Comparison of ENCODE assay signal across 22 mouse cellular contexts in the genomic region with DNA sequence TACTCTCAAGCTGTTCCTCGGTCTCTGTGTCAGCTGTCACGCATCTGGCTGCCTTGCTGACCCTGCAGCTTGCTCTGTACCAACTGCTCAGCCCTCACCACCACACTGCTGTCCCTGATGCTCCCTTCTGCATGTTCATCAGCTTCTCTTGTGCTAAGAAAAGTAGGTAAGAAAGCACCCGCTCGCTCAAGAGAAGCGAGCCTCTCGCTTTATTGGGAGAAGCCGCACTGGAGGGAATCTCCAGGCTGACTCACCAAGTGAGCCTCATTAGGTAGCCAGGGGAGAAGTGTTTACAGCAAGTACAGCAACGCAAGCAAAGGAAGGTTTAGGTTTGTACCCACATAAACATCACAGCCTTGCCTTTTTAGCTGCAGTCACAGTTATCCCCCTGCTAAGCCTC.
DNase-seq lines count a peak whose midpoint lies in the region; ATAC-seq and TF ChIP-seq lines count a peak whose summit lies in the region.
"Had no signal": no experiment of that assay in that cellular context is flagged by ENCODE, and none has a peak within 500 bp of the region (broad histone marks: within the 10 kb centered on the region; RNA-seq: fewer than 3 reads in every experiment).

No protein-coding gene starts in this region.

- intact Hi-C loops in gastrocnemius, adult 2 months (cut with DNase I) = no loop called here

- H3K27ac ChIP-seq in gastrocnemius, adult 2 months = peak overlapping the region; percentile 24; the same call in 1 of the 2 replicates
- H3K27ac ChIP-seq in thymus, adult 2 months (ENCODE audit: control insufficient read depth, insufficient read depth, low read length) = peak overlapping the region; percentile 72
- H3K27ac ChIP-seq in embryonic facial prominence, embryonic 10.5 days (replicated peaks) = peak overlapping the region; percentile 19; the same call in 1 of the 2 replicates
- H3K27ac ChIP-seq: embryonic facial prominence, embryonic 12.5 days; forebrain, embryonic 12.5 days; heart, adult 2 months had no signal

- ATAC-seq in megakaryocyte, adult 5-6 weeks (ENCODE audit: poor library complexity, severe bottlenecking) = no peak
- ATAC-seq: forebrain, postnatal 0 days; hindbrain, embryonic 16.5 days; Patski had no signal

- no peak for DNase-seq in gastrocnemius, adult 2 months
- no peak for DNase-seq in gastrocnemius, adult 18-20 months (ENCODE audit: low spot score)
- DNase-seq in thymus, adult 2 months = no peak
- no peak for DNase-seq in thymus, postnatal 36 days
- no peak for DNase-seq in embryonic facial prominence, embryonic 10.5 days (ENCODE audit: low spot score)
- no peak for DNase-seq in retina, embryonic 14.5 days (ENCODE audit: low spot score)
- DNase-seq: adrenal gland, adult 8-10 months; adrenal gland, postnatal 36 days; cerebellum, adult 11 months; cerebellum, adult 8-10 months; cerebellum, postnatal 14 days; embryo, embryonic 11 days; forebrain, postnatal 0 days; gastrocnemius, postnatal 14 days; heart, adult 2 months had no signal

- no peak for TF ChIP-seq POLR2A in thymus, adult 2 months (IDR thresholded peaks at IDR 0.05; ENCODE audit: control insufficient read depth, extremely low read depth, insufficient read depth, low read length, poor library complexity)

- H3K27me3 ChIP-seq in megakaryocyte, embryonic 14.5 days (replicated peaks) = no peaks in the 10 kb centered on the region
- no peaks in the 10 kb centered on the region for H3K27me3 ChIP-seq in thymus, adult 2 months (ENCODE audit: control insufficient read depth, insufficient read depth, low read length)
- H3K27me3 ChIP-seq in embryonic facial prominence, embryonic 10.5 days (replicated peaks; ENCODE audit: low read depth, poor library complexity, severe bottlenecking) = no peaks in the 10 kb centered on the region
- H3K27me3 ChIP-seq: CH12.LX; embryonic facial prominence, embryonic 12.5 days; forebrain, embryonic 12.5 days had no signal

- peaks cover 8% of the 10 kb centered on the region for H3K36me3 ChIP-seq in megakaryocyte, embryonic 14.5 days (replicated peaks; ENCODE audit: low read length)
- H3K36me3 ChIP-seq in thymus, adult 2 months (ENCODE audit: control insufficient read depth, insufficient read depth, low read length) = no peaks in the 10 kb centered on the region
- H3K36me3 ChIP-seq in embryonic facial prominence, embryonic 10.5 days (replicated peaks) = no peaks in the 10 kb centered on the region
- H3K36me3 ChIP-seq: embryonic facial prominence, embryonic 12.5 days; forebrain, embryonic 12.5 days had no signal

- H3K4me1 ChIP-seq in megakaryocyte, embryonic 14.5 days = peaks cover 44% of the 10 kb centered on the region
- H3K4me1 ChIP-seq in thymus, adult 2 months (replicated peaks; ENCODE audit: control insufficient read depth, insufficient read depth, low read length) = peaks cover 20% of the 10 kb centered on the region
- peaks cover 6% of the 10 kb centered on the region; the same call in 1 of the 2 replicates for H3K4me1 ChIP-seq in embryonic facial prominence, embryonic 10.5 days
- H3K4me1 ChIP-seq: embryonic facial prominence, embryonic 12.5 days had no signal

- TF ChIP-seq CTCF in gastrocnemius, adult 2 months (IDR thresholded peaks at IDR 0.05) = no peak
- TF ChIP-seq CTCF in thymus, adult 2 months (IDR thresholded peaks at IDR 0.05; ENCODE audit: borderline replicate concordance, control insufficient read depth, extremely low read depth, insufficient read depth, low read length, poor library complexity) = no peak; the same call in 1 of the 2 replicates

- no peak overlapping the region for H3K4me3 ChIP-seq in gastrocnemius, adult 2 months
- H3K4me3 ChIP-seq in megakaryocyte, embryonic 14.5 days (replicated peaks) = peak overlapping the region; percentile 62
- H3K4me3 ChIP-seq in thymus, adult 2 months (ENCODE audit: control insufficient read depth, insufficient read depth, low read length) = no peak overlapping the region
- H3K4me3 ChIP-seq in embryonic facial prominence, embryonic 10.5 days = no peak overlapping the region
- H3K4me3 ChIP-seq: embryonic facial prominence, embryonic 12.5 days; forebrain, embryonic 12.5 days; heart, adult 2 months had no signal

- 0 out of 2 replicates have a peak, but pooled peaks cover 3% of the 10 kb centered on the region for H3K9me3 ChIP-seq in megakaryocyte, embryonic 14.5 days
- no peaks in the 10 kb centered on the region for H3K9me3 ChIP-seq in embryonic facial prominence, embryonic 10.5 days
- H3K9me3 ChIP-seq: embryonic facial prominence, embryonic 12.5 days; forebrain, embryonic 12.5 days had no signal

- WGBS in thymus, adult 2 months = 95% methylated on average over 8 of the region's 8 CpGs
- 90% methylated on average over 8 of the region's 8 CpGs for WGBS in embryonic facial prominence, embryonic 10.5 days

Comparison
In these comparisons a context has a peak if more than half of its experiments do, and no peak if none do; other contexts are left out.
1. H3K27ac ChIP-seq: peak in every context shown above with its lines; median percentile 72 in thymus, adult 2 months; 24 in gastrocnemius, adult 2 months; 19 in embryonic facial prominence, embryonic 10.5 days.